Mouse (Mus musculus) MEL (cell line): ENCODE results near the gene Ttc21b. TPM values are rescaled to one million over a fixed set of nuclear protein-coding genes. Genes with fewer than 3 reads are reported as not detected.

Experiments used
- DNase-seq: peaks from one replicate; pipeline ENCODE4 v3.0.0; 2011; ENCODE audit warnings: low read depth, low spot score
- H3K27ac ChIP-seq: 2 replicates; pipeline ENCODE4 v1.5.1; 2012; ENCODE audit warnings: low read depth, mild to moderate bottlenecking, control low read depth, low read length, moderate library complexity; ENCODE audit not compliant: control insufficient read depth
- H3K27me3 ChIP-seq, 2 experiments: fragments of 150-350 bp in 1 of 2; sonication (generic) in 1 of 2; 2 replicates each; pipeline ENCODE4 v1.6.1; 2012; ENCODE audit warnings: low read length in 2 of 2, mild to moderate bottlenecking in 2 of 2, improper control_type of control experiment in 1 of 2, moderate library complexity in 1 of 2; ENCODE audit not compliant: insufficient read depth in 2 of 2, control insufficient read depth in 1 of 2
- H3K36me3 ChIP-seq, 2 experiments: 2 replicates each; pipeline ENCODE4 v1.6.1; 2012 to 2014; ENCODE audit warnings: low read length in 2 of 2, improper control_type of control experiment in 1 of 2, inconsistent platforms in 1 of 2, mild to moderate bottlenecking in 1 of 2; ENCODE audit not compliant: insufficient read depth in 2 of 2, control insufficient read depth in 1 of 2
- H3K4me1 ChIP-seq, 2 experiments: fragments of 150-350 bp in 1 of 2; sonication (generic) in 1 of 2; 2 replicates each; pipeline ENCODE4 v1.6.1; 2012; ENCODE audit warnings: low read length in 2 of 2, improper control_type of control experiment in 1 of 2, mild to moderate bottlenecking in 1 of 2; ENCODE audit not compliant: insufficient read depth in 2 of 2, control insufficient read depth in 1 of 2
- H3K4me3 ChIP-seq, 2 experiments: fragments of 150-350 bp in 1 of 2; sonication (generic) in 1 of 2; 2 replicates each; pipeline ENCODE4 v1.5.1; 2012; ENCODE audit warnings: low read depth in 2 of 2, low read length in 2 of 2, mild to moderate bottlenecking in 2 of 2, moderate library complexity in 2 of 2, control low read depth in 1 of 2, improper control_type of control experiment in 1 of 2; ENCODE audit not compliant: control insufficient read depth in 1 of 2, insufficient read depth in 1 of 2
- H3K79me2 ChIP-seq: 2 replicates; pipeline ENCODE4 v1.6.1; 2012; ENCODE audit warnings: mild to moderate bottlenecking, low read length, moderate library complexity; ENCODE audit not compliant: control insufficient read depth, poor library complexity, insufficient read depth
- H3K9ac ChIP-seq: 2 replicates; pipeline ENCODE4 v1.6.1; 2012; ENCODE audit warnings: low read depth, mild to moderate bottlenecking, control low read depth, low read length, moderate library complexity; ENCODE audit not compliant: control insufficient read depth, poor library complexity, severe bottlenecking
- H3K9me3 ChIP-seq: fragments of 150-350 bp; sonication (generic); replicated peaks from 2 replicates; pipeline ENCODE4 v1.6.1; 2012; ENCODE audit warnings: mild to moderate bottlenecking, low read length, improper control_type of control experiment, moderate library complexity; ENCODE audit not compliant: insufficient read depth
- CTCF ChIP-seq, 3 experiments: IDR thresholded peaks in 2 of 3; conservative IDR thresholded peaks in 1 of 3; 2 replicates each; pipeline ENCODE4 v1.5.1; 2011 to 2012; ENCODE audit warnings: low read length in 3 of 3, low read depth in 2 of 3, mild to moderate bottlenecking in 2 of 3, improper control_type of control experiment in 1 of 3, inconsistent platforms in 1 of 3, mixed read lengths in 1 of 3, moderate library complexity in 1 of 3; ENCODE audit not compliant: control insufficient read depth in 1 of 3, insufficient read depth in 1 of 3, poor library complexity in 1 of 3, severe bottlenecking in 1 of 3
- E2F4 ChIP-seq: IDR thresholded peaks from 2 replicates; pipeline ENCODE4 v1.6.1; 2011; ENCODE audit warnings: low read depth, low read length, improper control_type of control experiment, borderline replicate concordance
- ELF1 ChIP-seq: IDR thresholded peaks from 2 replicates; pipeline ENCODE4 v1.6.1; 2014; ENCODE audit warnings: low read depth, mild to moderate bottlenecking, inconsistent platforms, low read length, improper control_type of control experiment, moderate library complexity
- EP300 ChIP-seq, 2 experiments: IDR thresholded peaks; 2 replicates each; pipeline ENCODE4 v1.6.1; 2011; ENCODE audit warnings: improper control_type of control experiment in 2 of 2, low read length in 2 of 2, low read depth in 1 of 2, mild to moderate bottlenecking in 1 of 2
- ETS1 ChIP-seq: IDR thresholded peaks from 2 replicates; pipeline ENCODE4 v1.6.1; 2012; ENCODE audit warnings: low read depth, mild to moderate bottlenecking, inconsistent platforms, low read length, improper control_type of control experiment, moderate library complexity
- GABPA ChIP-seq: IDR thresholded peaks from 2 replicates; pipeline ENCODE4 v1.6.1; 2012; ENCODE audit warnings: low read depth, mild to moderate bottlenecking, inconsistent platforms, low read length, improper control_type of control experiment, moderate library complexity
- GATA1 ChIP-seq: IDR thresholded peaks from 2 replicates; pipeline ENCODE4 v1.6.1; 2011; ENCODE audit warnings: low read depth, low read length, improper control_type of control experiment
- HCFC1 ChIP-seq: IDR thresholded peaks from 2 replicates; pipeline ENCODE4 v1.6.1; 2012; ENCODE audit warnings: low read depth, mild to moderate bottlenecking, inconsistent platforms, low read length, improper control_type of control experiment, moderate library complexity
- MXI1 ChIP-seq: IDR thresholded peaks from 2 replicates; pipeline ENCODE4 v1.6.1; 2011; ENCODE audit warnings: mild to moderate bottlenecking, low read depth, low read length, improper control_type of control experiment
- NELFE ChIP-seq: IDR thresholded peaks from 2 replicates; pipeline ENCODE4 v1.6.1; 2011; ENCODE audit warnings: low read depth, low read length, improper control_type of control experiment
- POLR2A ChIP-seq, 2 experiments: IDR thresholded peaks; 2 replicates each; pipeline ENCODE4 v1.6.1; 2011 to 2012; ENCODE audit warnings: low read length in 2 of 2, mild to moderate bottlenecking in 2 of 2, control low read depth in 1 of 2, improper control_type of control experiment in 1 of 2, low read depth in 1 of 2, moderate library complexity in 1 of 2; ENCODE audit not compliant: control insufficient read depth in 1 of 2, insufficient read depth in 1 of 2, poor library complexity in 1 of 2
- POLR2AphosphoS2 ChIP-seq: IDR thresholded peaks from 2 replicates; pipeline ENCODE4 v1.6.1; 2011; ENCODE audit warnings: low read length, improper control_type of control experiment
- POLR2AphosphoS5 ChIP-seq: IDR thresholded peaks from 2 replicates; pipeline ENCODE4 v1.6.1; 2012; ENCODE audit warnings: low read depth, borderline replicate concordance, mild to moderate bottlenecking, inconsistent platforms, low read length, moderate library complexity, mixed read lengths
- RAD21 ChIP-seq: IDR thresholded peaks from 2 replicates; pipeline ENCODE4 v1.6.1; 2011; ENCODE audit warnings: mild to moderate bottlenecking, low read depth, low read length, improper control_type of control experiment
- SMC3 ChIP-seq: IDR thresholded peaks from 2 replicates; pipeline ENCODE4 v1.6.1; 2011; ENCODE audit warnings: low read depth, low read length, improper control_type of control experiment
- TAL1 ChIP-seq: IDR thresholded peaks from 2 replicates; pipeline ENCODE4 v1.6.1; 2012; ENCODE audit warnings: mild to moderate bottlenecking, inconsistent platforms, low read length, moderate library complexity, mixed read lengths
- TCF12 ChIP-seq: IDR thresholded peaks from 2 replicates; pipeline ENCODE4 v1.6.1; 2014; ENCODE audit warnings: low read depth, mild to moderate bottlenecking, inconsistent platforms, low read length, improper control_type of control experiment, moderate library complexity
- USF1 ChIP-seq: IDR thresholded peaks from 2 replicates; pipeline ENCODE4 v1.6.1; 2014; ENCODE audit warnings: low read depth, mild to moderate bottlenecking, inconsistent platforms, low read length, improper control_type of control experiment, moderate library complexity
- USF2 ChIP-seq, 2 experiments: IDR thresholded peaks; 2 replicates each; pipeline ENCODE4 v1.6.1; 2011 to 2012; ENCODE audit warnings: improper control_type of control experiment in 2 of 2, low read length in 2 of 2, borderline replicate concordance in 1 of 2, inconsistent platforms in 1 of 2, low read depth in 1 of 2, mild to moderate bottlenecking in 1 of 2; ENCODE audit not compliant: insufficient read depth in 1 of 2
- ZC3H11A ChIP-seq: IDR thresholded peaks from 2 replicates; pipeline ENCODE4 v1.6.1; 2012; ENCODE audit warnings: low read depth, mild to moderate bottlenecking, inconsistent platforms, low read length, improper control_type of control experiment
- ZKSCAN1 ChIP-seq: IDR thresholded peaks from 2 replicates; pipeline ENCODE4 v1.6.1; 2012; ENCODE audit warnings: low read depth, mild to moderate bottlenecking, inconsistent platforms, low read length, improper control_type of control experiment, moderate library complexity
- ZMIZ1 ChIP-seq: IDR thresholded peaks from 2 replicates; pipeline ENCODE4 v1.6.1; 2012; ENCODE audit warnings: low read depth, mild to moderate bottlenecking, inconsistent platforms, low read length, improper control_type of control experiment, moderate library complexity
- polyA plus RNA-seq, 2 experiments: library from polyadenylated mRNA; stranded (reverse) in 1 of 2; unstranded in 1 of 2; fragments of >175 nt in 1 of 2; fragments of >200 nt in 1 of 2; gene quantifications; 2 replicates each; pipeline versions ENCODE4 v1.2.1 to v1.2.4; 2012; ENCODE audit warnings: low replicate concordance in 2 of 2, low read depth in 1 of 2; ENCODE audit not compliant: insufficient read length in 2 of 2, insufficient read depth in 1 of 2, missing spikeins in 1 of 2
- total RNA-seq: library from RNA; depleted of rRNA; stranded (reverse); fragments of 300-350 nt; gene quantifications from 2 replicates; pipeline ENCODE4 v1.2.3, GENCODE M21; 2012

Ttc21b gene
- total and polyA plus RNA-seq, 3 experiments = not detected

- Histone ChIP-seq H3K4me3 (no peak overlapping the region), H3K27ac (no peak overlapping the region), H3K36me3 (no peaks in the 10 kb centered on the region), H3K9ac (no peak overlapping the region), H3K79me2 (no peaks in the 10 kb centered on the region), H3K27me3 (no peaks in the 10 kb centered on the region), H3K9me3 (no peaks in the 10 kb centered on the region), H3K4me1 (no peaks in the 10 kb centered on the region)
- DNase-seq = no peak
- TF ChIP-seq E2F4 (no peak), GATA1 (no peak), TCF12 (no peak), RAD21 (no peak), ZKSCAN1 (no peak), HCFC1 (no peak), ZC3H11A (no peak), EP300 (IDR thresholded peaks at IDR 0.05; ENCODE audit: low read depth in 1 of 2, low read length in 2 of 2) (no peak), SMC3 (no peak), MXI1 (no peak), TAL1 (no peak), ELF1 (no peak), USF1 (no peak), POLR2AphosphoS2 (no peak), NELFE (no peak)
Observed at GRCm38 (mm10) chr2:66244013-66244412, 12.4 kb downstream of the Ttc21b start.

DNA sequence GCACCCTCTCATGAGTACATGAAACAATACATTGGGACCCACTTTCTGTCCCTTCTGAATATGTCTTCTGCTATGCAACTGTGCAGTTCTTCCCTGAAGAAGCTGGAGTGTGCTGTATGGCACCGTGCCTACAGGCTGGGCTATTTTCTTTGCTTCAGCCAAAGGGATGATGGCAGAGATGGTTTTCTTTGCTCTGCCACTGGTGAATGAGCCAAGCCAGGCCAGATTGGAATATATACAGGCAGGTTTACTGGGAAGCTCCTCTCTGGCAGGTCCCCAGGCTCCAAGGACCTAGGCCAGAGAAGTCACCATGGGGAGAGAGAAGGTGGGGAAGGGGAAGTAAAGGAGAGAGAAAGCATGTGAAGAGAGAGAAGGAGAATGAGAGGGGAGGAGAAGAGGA, 16.1 kb downstream of the Ttc21b start:
- no peaks in the 10 kb centered on the region for H3K9me3 ChIP-seq
- no peak overlapping the region for H3K4me3 ChIP-seq
- H3K36me3 ChIP-seq = no peaks in the 10 kb centered on the region
- H3K27me3 ChIP-seq = no peaks in the 10 kb centered on the region
- no peak overlapping the region for H3K9ac ChIP-seq
- no peak overlapping the region for H3K27ac ChIP-seq
- H3K4me1 ChIP-seq = no peaks in the 10 kb centered on the region
- TF ChIP-seq POLR2AphosphoS5 (no peak), ETS1 (no peak), HCFC1 (no peak), CTCF (IDR thresholded peaks at IDR 0.05 in 2 of 3, conservative IDR thresholded peaks at IDR 0.05 in 1 of 3; ENCODE audit: control insufficient read depth in 1 of 3, insufficient read depth in 1 of 3, low read depth in 2 of 3, low read length in 3 of 3, poor library complexity in 1 of 3, severe bottlenecking in 1 of 3) (no peak), TCF12 (no peak), GABPA (no peak), MXI1 (no peak), POLR2A (IDR thresholded peaks at IDR 0.05; ENCODE audit: control insufficient read depth in 1 of 2, insufficient read depth in 1 of 2, low read depth in 1 of 2, low read length in 2 of 2, poor library complexity in 1 of 2) (no peak), ELF1 (no peak), RAD21 (no peak), USF2 (IDR thresholded peaks at IDR 0.05; ENCODE audit: borderline replicate concordance in 1 of 2, insufficient read depth in 1 of 2, low read depth in 1 of 2, low read length in 2 of 2) (no peak), ZMIZ1 (no peak)
- no peak for DNase-seq
- H3K79me2 ChIP-seq = no peaks in the 10 kb centered on the region
